Mouse (Mus musculus): ENCODE data around the gene Hdac9.

DNA sequence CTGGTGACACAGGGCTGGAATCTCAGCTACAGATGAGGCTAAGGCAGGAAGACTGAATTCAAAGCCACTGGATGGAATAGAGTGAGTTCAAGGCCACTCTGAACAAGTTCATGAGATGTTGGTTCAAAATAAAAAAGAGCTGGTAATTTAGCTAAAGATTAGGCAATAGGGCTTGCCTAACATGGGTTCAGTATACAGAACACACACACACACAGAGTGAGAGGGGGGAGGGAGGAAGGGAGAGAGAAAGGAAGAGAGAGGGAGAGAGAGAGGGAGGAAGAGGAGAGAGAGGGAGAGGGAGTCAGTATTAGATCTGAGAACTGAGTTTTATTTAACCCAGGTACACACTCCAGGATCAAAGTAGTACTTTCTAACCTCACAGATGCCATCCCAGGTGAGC is 115.1 kb downstream of the Hdac9 start:
- TF ChIP-seq CHD1 (IDR thresholded peaks at IDR 0.05; ENCODE audit: low read depth, low read length) (no peak), EP300 (IDR thresholded peaks at IDR 0.05; ENCODE audit: low read depth in 1 of 2, low read length in 2 of 2) (no peak), CTCF (IDR thresholded peaks at IDR 0.05 in 2 of 3, conservative IDR thresholded peaks at IDR 0.05 in 1 of 3; ENCODE audit: control insufficient read depth in 1 of 3, insufficient read depth in 1 of 3, low read depth in 2 of 3, low read length in 3 of 3, poor library complexity in 1 of 3, severe bottlenecking in 1 of 3) (no peak), ZMIZ1 (IDR thresholded peaks at IDR 0.05; ENCODE audit: low read depth, low read length) (no peak), POLR2A (IDR thresholded peaks at IDR 0.05; ENCODE audit: control insufficient read depth in 1 of 2, insufficient read depth in 1 of 2, low read depth in 1 of 2, low read length in 2 of 2, poor library complexity in 1 of 2) (no peak), GATA1 (IDR thresholded peaks at IDR 0.05; ENCODE audit: low read depth, low read length) (no peak), E2F4 (IDR thresholded peaks at IDR 0.05; ENCODE audit: borderline replicate concordance, low read depth, low read length) (no peak), CHD2 (IDR thresholded peaks at IDR 0.05; ENCODE audit: low read length) (no peak), JUND (IDR thresholded peaks at IDR 0.05; ENCODE audit: low read depth, low read length) (no peak), ETS1 (IDR thresholded peaks at IDR 0.05; ENCODE audit: low read depth, low read length) (no peak)
